Mouse (Mus musculus) CD4-positive helper T cell, adult 2 months (primary cell): ENCODE results near the gene Gm9964.

Experiments
- DNase-seq: peaks from one replicate; pipeline ENCODE4 v3.0.0-alpha.2; 2012; ENCODE audit warnings: low read depth, missing footprints, low spot score

Gene Gm9964

GRCm38 (mm10) chr11:79253542-79254390 is 42.9 kb downstream of the Gm9964 start:
- DNase-seq, result peak; percentile 70

GRCm38 (mm10) chr11:79252881-79253541 is 43.7 kb downstream of the Gm9964 start:
- DNase-seq, result peak; percentile 67
